Mouse (Mus musculus) ovary, postnatal 14 days (tissue): ENCODE data around the gene Calml4.
"Not testable (repeated sequence)": the region's sequence is repeated elsewhere in the genome, so short reads cannot be mapped to it uniquely, and the experiment has no call there.

ENCODE experiments used
- DNase-seq: peaks from one replicate; pipeline ENCODE4 v3.0.0; 2022; ENCODE audit warnings: low spot score

Calml4 gene

GRCm38 (mm10) chr9:62835705-62836446, 22.0 kb upstream of the Calml4 start:
- DNase-seq: no peak

GRCm38 (mm10) chr9:62837611-62838010, 20.3 kb upstream of the Calml4 start:
- DNase-seq: no peak

- DNase-seq: no peak
Measured at GRCm38 (mm10) chr9:62838146-62838505, 19.8 kb upstream of the Calml4 start.

GRCm38 (mm10) chr9:62838506-62839171, 19.2 kb upstream of the Calml4 start, which contains the start of gene Cln6:
TSS of gene Cln6 (plus strand) at chr9:62838785.
- no peak for DNase-seq

- no peak for DNase-seq
Measured at GRCm38 (mm10) chr9:62839172-62839770, 18.6 kb upstream of the Calml4 start.

GRCm38 (mm10) chr9:62843356-62844024, 14.4 kb upstream of the Calml4 start:
- no peak for DNase-seq

- no peak for DNase-seq
Measured at GRCm38 (mm10) chr9:62844461-62844860, 13.4 kb upstream of the Calml4 start.

- peak; percentile 89 for DNase-seq
Measured at GRCm38 (mm10) chr9:62847694-62848093, 10.2 kb upstream of the Calml4 start.

- DNase-seq: no peak
Measured at GRCm38 (mm10) chr9:62848641-62849040, 9.2 kb upstream of the Calml4 start.

GRCm38 (mm10) chr9:62851571-62851970, 6.3 kb upstream of the Calml4 start:
- no peak for DNase-seq

- no peak for DNase-seq
Measured at GRCm38 (mm10) chr9:62854483-62854882, 3.4 kb upstream of the Calml4 start.

- DNase-seq: no peak
Measured at GRCm38 (mm10) chr9:62857216-62857615, 664 bp upstream of the Calml4 start.

GRCm38 (mm10) chr9:62858266-62859019, 563 bp downstream of the Calml4 start:
- DNase-seq: no peak

GRCm38 (mm10) chr9:62860102-62860501, 2.2 kb downstream of the Calml4 start:
- DNase-seq: not testable (repeated sequence)

- no peak for DNase-seq
Measured at GRCm38 (mm10) chr9:62860866-62861265, 3.0 kb downstream of the Calml4 start.

GRCm38 (mm10) chr9:62869236-62869635, 11.4 kb downstream of the Calml4 start:
- not testable (repeated sequence) for DNase-seq

- DNase-seq: no peak
Measured at GRCm38 (mm10) chr9:62870728-62871127, 12.8 kb downstream of the Calml4 start.

- no peak for DNase-seq
Measured at GRCm38 (mm10) chr9:62876966-62877616, 19.2 kb downstream of the Calml4 start.

GRCm38 (mm10) chr9:62877825-62878224, 19.9 kb downstream of the Calml4 start:
- no peak for DNase-seq

GRCm38 (mm10) chr9:62881871-62882270, 24.0 kb downstream of the Calml4 start:
- peak; percentile 21 for DNase-seq

GRCm38 (mm10) chr9:62894486-62894885, 36.6 kb downstream of the Calml4 start:
- no peak for DNase-seq
